Mouse (Mus musculus): ENCODE results near the gene Pnpla3. TPM values are rescaled to one million over a fixed set of nuclear protein-coding genes. Genes with fewer than 3 reads are reported as not detected.

The Pnpla3 gene
- polyA plus RNA-seq, 1 experiment from 2014 or later: 5.1 TPM

DNA sequence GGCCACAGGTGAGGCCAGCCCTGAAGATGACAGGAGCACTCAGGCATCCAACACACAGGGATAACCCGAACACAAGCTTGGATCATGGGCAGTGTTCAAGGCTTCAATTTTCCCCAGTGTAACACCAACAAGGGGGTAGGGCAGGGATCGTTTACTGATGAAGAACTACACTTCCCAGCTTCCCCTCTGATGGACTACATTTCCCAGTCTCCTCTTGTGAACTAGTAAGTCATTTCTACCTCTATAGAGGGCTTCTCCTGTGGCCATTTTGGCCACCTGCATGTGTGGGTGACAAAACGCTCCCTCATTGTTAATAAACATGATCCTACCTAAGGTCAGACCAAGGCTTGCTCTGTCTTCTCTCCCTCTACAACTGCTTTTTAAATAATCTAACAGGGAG is 22.2 kb downstream of the Pnpla3 start:
- no peak overlapping the region for H3K4me2 ChIP-seq (ENCODE audit: low read length)
- no peak overlapping the region for H3K27ac ChIP-seq (ENCODE audit: low read length)
- H3K36me3 ChIP-seq (ENCODE audit: control insufficient read depth, insufficient read depth): no peaks in the 10 kb centered on the region
- no peak overlapping the region for H3K9ac ChIP-seq (replicated peaks; ENCODE audit: low read depth, low read length)
- H3K27me3 ChIP-seq (replicated peaks; ENCODE audit: control insufficient read depth, insufficient read depth, low read length): no peaks in the 10 kb centered on the region
- H3K4me1 ChIP-seq (replicated peaks; ENCODE audit: control insufficient read depth, insufficient read depth, low read length): peaks cover 13% of the 10 kb centered on the region
- H3K9me3 ChIP-seq (ENCODE audit: control insufficient read depth, low read length): no peaks in the 10 kb centered on the region
- WGBS: 51% methylated on average over 3 of the region's 3 CpGs
- ATAC-seq: no peak
- no peak overlapping the region for H3K4me3 ChIP-seq (replicated peaks; ENCODE audit: low read length)

DNA sequence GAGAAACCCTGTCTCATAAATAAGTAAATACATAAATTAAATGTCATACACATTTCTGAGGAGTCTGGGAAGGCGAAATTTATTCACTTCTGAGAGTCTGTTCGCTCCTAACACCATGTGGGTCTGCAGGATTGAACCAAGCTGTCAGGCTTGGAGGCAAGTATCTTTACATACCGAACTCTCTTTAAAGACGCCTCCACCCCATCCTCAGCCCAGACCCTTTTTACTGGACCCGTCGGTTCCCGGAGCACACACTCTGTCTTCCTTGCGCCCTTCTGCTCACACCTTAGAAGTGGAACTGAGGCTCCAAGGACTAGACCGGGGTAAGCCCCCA is 24.1 kb downstream of the Pnpla3 start:
- H3K4me2 ChIP-seq (ENCODE audit: low read length): peak overlapping the region; percentile 70
- H3K9ac ChIP-seq (replicated peaks; ENCODE audit: low read depth, low read length): peak overlapping the region; percentile 78
- 1% methylated on average over 9 of the region's 9 CpGs for WGBS
- peak; percentile 56; the same call in 1 of the 2 replicates for ATAC-seq
- H3K27ac ChIP-seq (ENCODE audit: low read length): peak overlapping the region; percentile 87
- H3K4me1 ChIP-seq (replicated peaks; ENCODE audit: control insufficient read depth, insufficient read depth, low read length): peaks cover 13% of the 10 kb centered on the region
- no peaks in the 10 kb centered on the region for H3K9me3 ChIP-seq (ENCODE audit: control insufficient read depth, low read length)
- peaks cover 4% of the 10 kb centered on the region for H3K36me3 ChIP-seq (ENCODE audit: control insufficient read depth, insufficient read depth)
- H3K27me3 ChIP-seq (replicated peaks; ENCODE audit: control insufficient read depth, insufficient read depth, low read length): no peaks in the 10 kb centered on the region
- H3K4me3 ChIP-seq (replicated peaks; ENCODE audit: low read length): peak overlapping the region; percentile 85

DNA sequence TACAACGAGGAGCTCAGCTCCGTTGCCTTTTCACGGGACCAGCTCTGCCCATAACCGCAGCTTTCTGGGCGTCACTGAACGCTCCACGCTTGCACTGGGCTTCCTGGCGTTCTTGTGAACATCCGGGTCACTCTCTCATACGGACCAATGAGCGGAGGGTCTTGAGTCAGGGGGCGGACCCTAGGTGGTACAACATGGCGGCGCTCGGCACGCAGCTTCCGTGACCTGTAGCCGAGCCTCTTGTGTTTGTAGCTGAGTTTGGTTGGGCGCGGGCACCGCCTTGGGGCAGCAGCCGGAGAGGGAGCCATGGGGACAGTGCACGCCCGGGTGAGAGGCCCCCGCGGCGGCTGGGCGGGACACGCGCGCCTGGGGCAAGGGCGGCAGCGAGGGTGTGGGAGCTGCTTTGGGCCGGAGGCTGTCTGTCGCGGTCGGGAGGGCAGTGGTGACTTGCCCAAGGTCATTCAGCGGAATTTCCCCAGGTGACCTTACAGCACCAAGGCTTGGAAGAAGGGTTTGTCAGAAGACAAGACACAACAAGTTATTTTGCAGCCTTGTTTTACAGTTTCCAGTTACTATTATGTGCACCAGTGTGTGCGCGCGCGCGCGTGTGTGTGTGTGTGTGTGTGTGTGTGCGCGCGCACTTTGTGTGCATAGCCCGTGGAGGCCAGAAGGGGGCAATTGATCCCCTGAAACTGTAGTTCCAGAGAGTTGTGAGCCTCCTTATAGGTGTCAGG is 24.6 kb downstream of the Pnpla3 start, which contains the start of gene Samm50:
Samm50 (plus strand) TSS at position 184 of the 734 bp plus-strand sequence.
- Histone ChIP-seq H3K4me1 (replicated peaks; ENCODE audit: control insufficient read depth, insufficient read depth, low read length) (peaks cover 13% of the 10 kb centered on the region), H3K27me3 (replicated peaks; ENCODE audit: control insufficient read depth, insufficient read depth, low read length) (no peaks in the 10 kb centered on the region), H3K4me2 (ENCODE audit: low read length) (peak within 1 kb of the TSS; percentile 70), H3K4me3 (replicated peaks; ENCODE audit: low read length) (peak within 1 kb of the TSS; percentile 85), H3K27ac (ENCODE audit: low read length) (peak within 1 kb of the TSS; percentile 87), H3K9me3 (ENCODE audit: control insufficient read depth, low read length) (no peaks in the 10 kb centered on the region), H3K36me3 (ENCODE audit: control insufficient read depth, insufficient read depth) (peaks cover 6% of the 10 kb centered on the region), H3K9ac (replicated peaks; ENCODE audit: low read depth, low read length) (peak within 1 kb of the TSS; percentile 78)
- 4% methylated on average over 48 of the region's 48 CpGs for WGBS
- peak; percentile 100 for ATAC-seq

DNA sequence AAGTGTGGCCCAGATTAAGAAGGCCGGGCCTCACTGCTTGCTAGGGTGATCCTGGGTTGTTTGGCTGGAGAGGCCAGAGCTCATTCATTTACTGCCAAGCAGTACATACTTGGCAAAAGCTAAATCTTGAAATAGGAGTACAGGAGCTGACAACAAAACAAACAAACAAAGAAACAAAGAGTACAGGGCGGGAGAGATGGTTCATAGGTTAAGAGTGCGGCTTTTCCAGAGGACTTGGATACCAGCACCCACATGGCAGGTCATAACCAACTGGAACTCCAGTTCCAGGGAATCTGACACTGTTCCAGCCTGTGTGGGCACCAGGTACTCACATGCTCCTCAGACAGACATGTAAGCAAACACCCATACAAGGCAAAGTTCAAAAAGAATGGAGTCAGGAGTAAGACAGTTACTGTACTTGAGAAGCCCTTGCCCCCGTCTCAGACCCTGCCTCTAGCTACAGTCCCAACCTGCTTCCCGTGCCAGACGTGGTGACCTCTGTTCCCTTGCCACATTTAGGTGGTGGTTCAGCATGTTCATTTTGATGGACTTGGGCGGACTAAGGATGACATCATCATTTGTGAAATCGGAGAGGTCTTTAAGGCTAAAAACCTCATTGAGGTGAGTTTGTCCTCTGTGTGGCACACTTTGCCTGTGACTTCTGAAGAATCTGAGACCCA is 29.0 kb downstream of the Pnpla3 start:
- H3K4me1 ChIP-seq (replicated peaks; ENCODE audit: control insufficient read depth, insufficient read depth, low read length): peaks cover 9% of the 10 kb centered on the region
- no peaks in the 10 kb centered on the region for H3K27me3 ChIP-seq (replicated peaks; ENCODE audit: control insufficient read depth, insufficient read depth, low read length)
- 87% methylated on average over 8 of the region's 8 CpGs for WGBS
- H3K9me3 ChIP-seq (ENCODE audit: control insufficient read depth, low read length): no peaks in the 10 kb centered on the region
- H3K36me3 ChIP-seq (ENCODE audit: control insufficient read depth, insufficient read depth): peaks cover 33% of the 10 kb centered on the region
- no peak overlapping the region for H3K9ac ChIP-seq (replicated peaks; ENCODE audit: low read depth, low read length)
- H3K27ac ChIP-seq (ENCODE audit: low read length): no peak overlapping the region
- H3K4me2 ChIP-seq (ENCODE audit: low read length): no peak overlapping the region
- H3K4me3 ChIP-seq (replicated peaks; ENCODE audit: low read length): no peak overlapping the region
- no peak for ATAC-seq

DNA sequence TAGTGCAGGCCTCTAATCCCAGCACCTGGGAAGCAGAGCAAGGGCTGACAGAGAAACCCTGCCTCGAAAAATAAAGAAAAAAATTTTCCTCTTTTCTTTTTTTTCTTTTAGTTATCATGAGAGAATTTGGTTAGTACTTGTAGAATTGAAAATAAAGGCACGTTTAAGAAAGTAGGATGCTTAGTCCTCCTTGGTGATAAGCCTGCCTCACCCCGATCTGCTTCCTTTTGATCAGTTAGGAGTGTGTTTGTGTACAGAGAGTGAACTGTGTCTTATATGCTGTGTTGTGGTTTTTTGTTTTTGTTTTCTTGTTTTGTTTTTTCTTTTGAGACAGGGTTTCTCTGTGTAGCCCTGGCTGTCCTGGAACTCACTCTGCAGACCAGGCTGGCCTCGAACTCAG is 39.7 kb downstream of the Pnpla3 start:
- Histone ChIP-seq H3K4me1 (replicated peaks; ENCODE audit: control insufficient read depth, insufficient read depth, low read length) (peaks cover 1% of the 10 kb centered on the region), H3K9ac (replicated peaks; ENCODE audit: low read depth, low read length) (no peak overlapping the region), H3K4me3 (replicated peaks; ENCODE audit: low read length) (no peak overlapping the region), H3K9me3 (ENCODE audit: control insufficient read depth, low read length) (no peaks in the 10 kb centered on the region), H3K4me2 (ENCODE audit: low read length) (no peak overlapping the region), H3K27me3 (replicated peaks; ENCODE audit: control insufficient read depth, insufficient read depth, low read length) (no peaks in the 10 kb centered on the region), H3K27ac (ENCODE audit: low read length) (no peak overlapping the region), H3K36me3 (ENCODE audit: control insufficient read depth, insufficient read depth) (peaks cover 27% of the 10 kb centered on the region)
- ATAC-seq: no peak
- WGBS: 95% methylated on average over 4 of the region's 4 CpGs

DNA sequence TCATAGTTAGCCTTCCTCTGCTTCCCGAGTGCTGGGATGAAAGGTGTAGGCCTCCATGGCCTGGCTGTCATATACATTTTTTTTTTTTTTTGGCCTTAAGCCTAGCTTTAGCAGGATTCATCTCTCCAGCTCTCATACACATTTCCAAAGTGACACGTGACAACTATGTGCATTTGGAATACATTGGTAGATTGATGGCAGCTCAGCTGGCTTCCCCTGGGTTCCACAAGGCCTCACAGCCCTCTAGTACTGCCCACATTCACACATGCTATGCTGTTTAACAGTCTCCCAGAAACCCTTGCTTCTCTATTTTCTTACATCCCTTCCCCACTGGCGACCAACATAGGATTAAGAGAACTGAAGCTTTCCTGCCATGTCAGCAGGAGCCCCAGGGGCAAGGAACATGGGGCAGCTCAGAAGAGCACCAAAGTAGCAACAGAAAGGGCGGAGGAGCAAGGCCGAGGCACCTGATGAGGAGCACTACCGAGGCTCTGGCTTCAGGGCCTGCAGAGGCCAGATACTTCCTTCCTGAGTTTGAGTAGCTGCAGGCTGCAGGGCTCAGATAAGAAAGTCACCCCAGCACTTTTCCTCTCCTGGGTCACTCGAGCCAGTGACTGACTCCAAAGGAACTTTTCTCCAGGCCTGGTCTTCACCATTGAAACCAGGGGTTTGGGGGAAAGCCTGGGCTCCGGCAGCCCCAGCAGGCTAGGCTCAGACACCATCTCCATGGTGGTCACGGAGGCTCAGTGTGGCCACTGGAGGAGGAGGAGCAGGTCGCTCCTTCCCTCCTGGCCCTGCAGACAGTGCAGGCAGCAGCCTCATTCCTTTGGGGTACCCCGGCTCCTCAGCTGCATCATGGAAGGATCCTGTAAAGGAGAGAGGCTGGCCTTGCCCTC is 42.1 kb downstream of the Pnpla3 start:
- H3K9ac ChIP-seq (replicated peaks; ENCODE audit: low read depth, low read length): no peak overlapping the region
- no peak overlapping the region for H3K4me2 ChIP-seq (ENCODE audit: low read length)
- no peak for ATAC-seq
- no peak overlapping the region for H3K4me3 ChIP-seq (replicated peaks; ENCODE audit: low read length)
- H3K27ac ChIP-seq (ENCODE audit: low read length): no peak overlapping the region
- H3K27me3 ChIP-seq (replicated peaks; ENCODE audit: control insufficient read depth, insufficient read depth, low read length): no peaks in the 10 kb centered on the region
- peaks cover 6% of the 10 kb centered on the region for H3K4me1 ChIP-seq (replicated peaks; ENCODE audit: control insufficient read depth, insufficient read depth, low read length)
- 90% methylated on average over 11 of the region's 11 CpGs for WGBS
- no peaks in the 10 kb centered on the region for H3K9me3 ChIP-seq (ENCODE audit: control insufficient read depth, low read length)
- peaks cover 21% of the 10 kb centered on the region for H3K36me3 ChIP-seq (ENCODE audit: control insufficient read depth, insufficient read depth)

DNA sequence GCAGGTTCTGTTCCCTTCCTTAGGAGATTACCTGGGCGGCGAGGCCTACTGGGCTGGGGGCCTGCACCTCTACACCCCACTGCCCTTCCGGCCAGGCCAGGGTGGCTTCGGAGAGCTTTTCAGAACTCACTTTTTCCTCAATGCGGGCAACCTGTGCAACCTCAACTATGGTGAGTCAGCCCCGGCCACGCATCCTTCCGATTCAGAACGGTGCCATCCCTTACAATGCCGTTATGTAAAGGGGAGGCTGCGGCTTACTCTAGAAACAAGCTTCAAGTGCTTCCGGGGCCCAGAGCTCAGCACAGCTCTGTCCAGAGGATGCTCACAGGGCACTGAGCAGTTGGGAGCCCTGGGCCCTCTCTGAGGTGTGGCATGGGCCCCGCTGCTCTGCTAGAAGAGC is 42.8 kb downstream of the Pnpla3 start:
- no peak for ATAC-seq
- Histone ChIP-seq H3K4me2 (ENCODE audit: low read length) (no peak overlapping the region), H3K27me3 (replicated peaks; ENCODE audit: control insufficient read depth, insufficient read depth, low read length) (no peaks in the 10 kb centered on the region), H3K36me3 (ENCODE audit: control insufficient read depth, insufficient read depth) (peaks cover 21% of the 10 kb centered on the region), H3K27ac (ENCODE audit: low read length) (no peak overlapping the region), H3K4me1 (replicated peaks; ENCODE audit: control insufficient read depth, insufficient read depth, low read length) (peaks cover 6% of the 10 kb centered on the region), H3K9me3 (ENCODE audit: control insufficient read depth, low read length) (no peaks in the 10 kb centered on the region), H3K9ac (replicated peaks; ENCODE audit: low read depth, low read length) (no peak overlapping the region), H3K4me3 (replicated peaks; ENCODE audit: low read length) (no peak overlapping the region)
- 97% methylated on average over 13 of the region's 13 CpGs for WGBS

DNA sequence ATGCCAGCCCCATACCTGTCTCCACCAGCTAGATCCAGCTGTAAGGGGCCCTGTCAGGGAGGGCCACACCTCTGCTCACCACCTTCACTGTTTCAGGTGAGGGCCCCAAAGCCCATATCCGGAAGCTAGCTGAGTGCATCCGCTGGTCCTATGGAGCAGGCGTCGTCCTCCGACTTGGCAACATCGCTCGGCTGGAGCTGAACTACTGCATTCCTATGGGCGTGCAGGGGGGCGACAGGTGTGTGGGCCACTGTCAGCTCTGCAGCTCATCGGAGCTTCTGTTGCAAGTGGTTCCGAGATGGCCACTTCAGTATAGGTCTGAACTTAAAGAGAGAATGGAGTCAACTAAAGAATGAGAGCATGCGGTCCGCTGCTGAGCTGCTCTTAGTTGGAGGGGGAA is 43.3 kb downstream of the Pnpla3 start:
- Histone ChIP-seq H3K9me3 (ENCODE audit: control insufficient read depth, low read length) (no peaks in the 10 kb centered on the region), H3K36me3 (ENCODE audit: control insufficient read depth, insufficient read depth) (peaks cover 21% of the 10 kb centered on the region), H3K4me2 (ENCODE audit: low read length) (no peak overlapping the region), H3K9ac (replicated peaks; ENCODE audit: low read depth, low read length) (no peak overlapping the region), H3K27ac (ENCODE audit: low read length) (no peak overlapping the region), H3K4me1 (replicated peaks; ENCODE audit: control insufficient read depth, insufficient read depth, low read length) (peaks cover 6% of the 10 kb centered on the region), H3K4me3 (replicated peaks; ENCODE audit: low read length) (no peak overlapping the region), H3K27me3 (replicated peaks; ENCODE audit: control insufficient read depth, insufficient read depth, low read length) (no peaks in the 10 kb centered on the region)
- ATAC-seq: no peak
- WGBS: 92% methylated on average over 13 of the region's 13 CpGs

DNA sequence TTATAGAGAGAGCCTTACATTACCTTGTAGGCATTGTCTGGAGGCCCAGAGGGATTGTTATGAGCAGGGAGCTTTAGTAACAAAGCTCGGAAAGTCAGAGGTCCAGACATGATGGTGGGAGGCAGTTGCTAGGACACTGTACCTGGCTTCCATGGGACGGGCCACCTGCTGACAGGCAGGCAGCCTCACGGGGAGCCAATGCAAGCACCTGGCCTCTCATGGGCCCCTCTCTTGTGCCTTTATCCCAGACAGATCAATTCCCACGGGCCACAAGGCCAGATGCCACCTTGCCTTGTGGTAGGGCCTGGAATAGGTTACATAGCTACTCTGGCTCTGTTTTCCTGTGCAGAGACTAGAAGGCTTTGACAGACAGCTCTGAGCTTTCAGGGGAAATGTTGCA is 43.9 kb downstream of the Pnpla3 start:
- Histone ChIP-seq H3K9me3 (ENCODE audit: control insufficient read depth, low read length) (no peaks in the 10 kb centered on the region), H3K4me1 (replicated peaks; ENCODE audit: control insufficient read depth, insufficient read depth, low read length) (peaks cover 8% of the 10 kb centered on the region), H3K36me3 (ENCODE audit: control insufficient read depth, insufficient read depth) (peaks cover 19% of the 10 kb centered on the region), H3K27ac (ENCODE audit: low read length) (no peak overlapping the region), H3K27me3 (replicated peaks; ENCODE audit: control insufficient read depth, insufficient read depth, low read length) (no peaks in the 10 kb centered on the region), H3K4me3 (replicated peaks; ENCODE audit: low read length) (no peak overlapping the region), H3K4me2 (ENCODE audit: low read length) (no peak overlapping the region), H3K9ac (replicated peaks; ENCODE audit: low read depth, low read length) (no peak overlapping the region)
- WGBS: 79% methylated on average over 4 of the region's 4 CpGs
- peak; percentile 6; the same call in 1 of the 2 replicates for ATAC-seq
